Mouse (Mus musculus): ENCODE measurements around the gene Rab4a.

- TF ChIP-seq POLR2A (IDR thresholded peaks at IDR 0.05; ENCODE audit: borderline replicate concordance, extremely low read depth, low read depth, low read length) (no peak), CTCF (IDR thresholded peaks at IDR 0.05; ENCODE audit: insufficient read depth, low read length) (no peak)
Measured at GRCm38 (mm10) chr8:123759933-123760332, 45.9 kb upstream of the Rab4a start.

Data from lung, adult 2 months (tissue).